Mouse (Mus musculus) embryonic stem cell, embryonic (primary cell): ENCODE measurements around the gene Tex12.

Source experiments
- CTCF ChIA-PET, 4 experiments: fragments of 300-600 bp in 2 of 4; fragments of 350-600 bp in 2 of 4; sonication (Branson Sonifier 250); formaldehyde crosslinking; loops; one replicate each; lab custom pipeline; 2022; ENCODE audit warnings: inconsistent platforms in 2 of 4; lab: Charles Lee
- POLR2A ChIA-PET, 4 experiments: fragments of 300-600 bp in 2 of 4; fragments of 350-600 bp in 2 of 4; sonication (Branson Sonifier 250); formaldehyde crosslinking; loops; one replicate each; lab custom pipeline; 2022; ENCODE audit warnings: antibody characterized with exemption in 4 of 4, inconsistent platforms in 1 of 4; lab: Charles Lee

Tex12 gene

GRCm38 (mm10) chr9:50569599-50570525 is 8.7 kb upstream of the Tex12 start:
- ChIA-PET CTCF (interaction anchor here in 1 of 4 experiments (0.7 kb wide), 1 partner anchor 25 kb away, joined by 3 read pairs; no protein-coding TSS in a partner anchor), POLR2A (interaction anchor here in 2 of 4 experiments (0.9 to 1.1 kb wide), 2 partner anchors 16 to 34 kb away, joined by 3 read pairs; partner anchors contain the start of genes Sdhd (in 1 of the 2) and Timm8b (in 1 of the 2))

- CTCF ChIA-PET, result interaction anchor here in 1 of 4 experiments (0.5 kb wide), 1 partner anchor 65 kb away, joined by 5 read pairs; no protein-coding TSS in a partner anchor
- POLR2A ChIA-PET, result no interaction called here
Measured at GRCm38 (mm10) chr9:50567881-50568280, 6.8 kb upstream of the Tex12 start.

DNA sequence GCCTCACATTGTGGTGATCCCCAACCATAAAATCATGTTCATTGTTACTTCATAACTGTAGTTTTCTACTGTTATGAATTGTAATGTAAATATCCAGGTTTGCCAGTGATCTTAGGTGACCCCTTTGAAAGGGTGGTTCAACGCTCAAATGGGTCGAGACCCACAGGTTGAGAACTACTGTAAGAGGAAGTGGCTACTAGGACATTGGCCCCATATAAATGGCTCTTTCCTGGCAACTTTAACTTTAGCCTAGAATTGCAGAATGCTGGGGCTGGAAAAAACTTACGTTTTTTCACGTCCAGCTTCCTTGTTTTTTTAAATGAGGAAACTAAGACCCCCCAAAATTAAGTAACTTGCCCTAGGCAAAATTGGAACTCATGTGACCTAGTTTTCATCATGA is 6.2 kb upstream of the Tex12 start:
- POLR2A ChIA-PET, result no interaction called here
- CTCF ChIA-PET, result no interaction called here

- CTCF ChIA-PET, result no interaction called here
- POLR2A ChIA-PET, result interaction anchor here in 1 of 4 experiments (0.8 kb wide), 1 partner anchor 38 kb away, joined by 3 read pairs; the partner anchor contains the start of genes Sdhd and Timm8b
Measured at GRCm38 (mm10) chr9:50565940-50566339, 4.8 kb upstream of the Tex12 start.

GRCm38 (mm10) chr9:50565173-50565572 is 4.0 kb upstream of the Tex12 start:
- CTCF ChIA-PET, result no interaction called here
- POLR2A ChIA-PET, result interaction anchor here in 1 of 4 experiments (0.8 kb wide), 1 partner anchor 12 kb away, joined by 3 read pairs; no protein-coding TSS in a partner anchor

GRCm38 (mm10) chr9:50561918-50562360 is 814 bp upstream of the Tex12 start:
- POLR2A ChIA-PET, result no interaction called here
- CTCF ChIA-PET, result no interaction called here

DNA sequence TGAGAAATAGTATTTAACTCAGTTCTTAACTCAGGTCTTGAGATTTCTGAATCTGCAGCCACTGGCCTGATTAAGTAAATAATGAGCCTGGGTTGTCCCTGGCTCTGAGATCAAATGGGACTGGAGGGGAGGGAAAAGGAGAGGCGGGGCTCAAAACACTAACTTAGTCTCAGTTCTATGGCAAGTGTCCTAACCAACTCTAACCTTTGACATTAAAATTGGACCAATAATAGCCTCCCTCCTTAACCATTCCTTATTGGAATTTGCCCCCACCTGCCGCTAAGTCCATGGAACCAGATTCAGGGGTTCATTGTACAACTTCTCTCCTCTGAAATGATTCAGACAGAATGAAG is 6.1 kb downstream of the Tex12 start, which contains the start of gene Bco2:
Gene Bco2 (minus strand): TSS at position 88 of the 353 bp plus-strand sequence.
- POLR2A ChIA-PET, result interaction anchor here in 1 of 4 experiments (1.0 to 1.1 kb wide), 2 partner anchors 17 to 47 kb away, joined by 3 read pairs; no protein-coding TSS in a partner anchor

DNA sequence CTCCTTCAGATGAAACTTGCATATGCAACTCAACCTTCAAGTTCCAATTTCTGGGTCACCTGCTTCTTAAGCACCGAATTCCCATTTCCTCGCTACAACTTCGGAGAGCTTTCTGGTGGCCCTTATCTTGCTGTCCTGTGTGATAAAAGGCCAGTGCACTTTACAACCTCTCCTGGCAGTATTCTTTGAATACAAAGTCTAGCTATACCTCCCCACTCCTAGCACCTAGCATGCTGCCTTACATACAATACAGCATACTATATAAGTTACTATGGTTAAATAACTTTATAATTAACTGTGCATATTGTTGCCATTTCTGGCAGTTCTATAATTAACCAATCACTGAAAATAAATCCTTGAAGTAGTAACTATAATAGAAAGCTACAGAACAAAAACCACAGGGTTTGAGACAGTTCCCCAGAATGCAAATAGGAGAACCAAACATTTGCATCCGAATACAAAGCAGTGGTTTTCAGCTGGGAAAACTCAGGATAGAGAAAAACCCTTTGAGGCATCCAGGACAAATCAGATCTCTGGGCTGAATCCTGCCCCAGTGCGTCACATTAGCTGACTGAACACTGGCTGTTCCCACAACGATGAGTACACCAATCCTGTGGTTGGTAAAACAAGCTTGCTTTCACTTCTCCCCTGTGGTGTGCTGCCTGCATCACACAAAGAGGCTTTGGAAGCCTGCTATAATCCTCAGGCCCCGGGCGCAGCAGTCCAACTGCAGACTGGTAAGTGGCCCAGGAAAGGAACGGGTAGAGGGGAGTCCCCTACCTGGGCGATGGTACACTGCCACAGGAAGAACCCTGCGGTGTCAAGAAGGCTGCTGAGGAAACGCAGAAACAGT is 6.7 kb downstream of the Tex12 start, which contains the start of gene Il18:
Gene Il18 (plus strand): TSS at position 587 of the 853 bp plus-strand sequence.
- ChIA-PET CTCF (interaction anchor here in 3 of 4 experiments (0.7 to 1.8 kb wide), 5 partner anchors 26 to 102 kb away, joined by 3 to 5 read pairs (median 5); partner anchors contain the start of gene Pts (in 3 of the 3)), POLR2A (interaction anchor here in 2 of 4 experiments (0.6 to 1.1 kb wide), 4 partner anchors 10 to 431 kb away, joined by 3 read pairs; no protein-coding TSS in a partner anchor)

More for the DNA sequence above, 6.1 kb downstream of the Tex12 start, which contains the start of gene Bco2:
- CTCF ChIA-PET, result interaction anchor here in 2 of 4 experiments (1.1 to 1.7 kb wide), 3 partner anchors 26 to 103 kb away, joined by 5 read pairs; partner anchors contain the start of gene Pts (in 2 of the 2)

DNA sequence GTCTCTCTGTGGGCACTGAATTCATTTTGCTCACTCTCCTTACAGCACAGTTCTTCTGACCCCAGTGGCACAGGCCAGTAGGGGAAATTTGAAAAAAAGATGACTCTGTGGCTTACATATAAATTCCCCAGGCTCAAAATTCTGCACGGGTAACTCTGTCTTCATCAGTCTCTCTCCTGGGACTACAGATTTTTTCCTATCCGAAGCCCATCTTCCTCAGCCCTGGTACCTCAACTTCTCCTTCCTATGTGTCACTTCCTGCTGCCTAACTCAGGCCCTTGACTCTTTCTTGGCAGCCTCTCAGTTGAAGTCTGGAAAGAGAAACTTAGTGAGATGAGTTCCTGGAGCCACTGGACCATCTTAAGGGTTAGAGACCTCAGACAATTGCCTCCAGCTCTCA is 7.6 kb downstream of the Tex12 start:
- ChIA-PET POLR2A (interaction anchor here in 1 of 4 experiments (0.6 kb wide), 1 partner anchor 432 kb away, joined by 3 read pairs; no protein-coding TSS in a partner anchor), CTCF (interaction anchor here in 3 of 4 experiments (0.5 to 1.8 kb wide), 5 partner anchors 25 to 221 kb away, joined by 3 to 5 read pairs (median 3); partner anchors contain the start of gene Pts (in 1 of the 3))

- POLR2A ChIA-PET, result no interaction called here
- CTCF ChIA-PET, result interaction anchor here in 1 of 4 experiments (0.6 kb wide), 1 partner anchor 476 kb away, joined by 3 read pairs; no protein-coding TSS in a partner anchor
Measured at GRCm38 (mm10) chr9:50552206-50552605, 8.9 kb downstream of the Tex12 start.

DNA sequence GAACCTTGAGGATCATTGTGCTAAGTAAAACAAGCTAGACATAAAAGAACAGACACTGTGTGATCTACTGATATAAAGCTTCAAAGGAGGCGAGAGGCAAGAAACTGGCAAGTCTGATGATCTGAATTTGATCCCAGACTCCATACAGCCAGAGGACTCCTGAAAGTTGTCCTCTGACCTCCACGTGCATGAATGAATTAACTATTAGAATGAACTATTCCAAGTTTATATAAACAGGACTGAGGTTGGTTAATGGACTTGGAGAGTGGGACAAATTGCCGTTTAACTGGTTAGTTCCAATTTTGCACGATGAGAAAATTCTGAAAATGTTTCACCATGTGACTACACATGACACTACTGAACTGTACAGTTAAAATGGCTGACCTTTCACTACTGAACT is 12.2 kb downstream of the Tex12 start:
- POLR2A ChIA-PET, result no interaction called here

DNA sequence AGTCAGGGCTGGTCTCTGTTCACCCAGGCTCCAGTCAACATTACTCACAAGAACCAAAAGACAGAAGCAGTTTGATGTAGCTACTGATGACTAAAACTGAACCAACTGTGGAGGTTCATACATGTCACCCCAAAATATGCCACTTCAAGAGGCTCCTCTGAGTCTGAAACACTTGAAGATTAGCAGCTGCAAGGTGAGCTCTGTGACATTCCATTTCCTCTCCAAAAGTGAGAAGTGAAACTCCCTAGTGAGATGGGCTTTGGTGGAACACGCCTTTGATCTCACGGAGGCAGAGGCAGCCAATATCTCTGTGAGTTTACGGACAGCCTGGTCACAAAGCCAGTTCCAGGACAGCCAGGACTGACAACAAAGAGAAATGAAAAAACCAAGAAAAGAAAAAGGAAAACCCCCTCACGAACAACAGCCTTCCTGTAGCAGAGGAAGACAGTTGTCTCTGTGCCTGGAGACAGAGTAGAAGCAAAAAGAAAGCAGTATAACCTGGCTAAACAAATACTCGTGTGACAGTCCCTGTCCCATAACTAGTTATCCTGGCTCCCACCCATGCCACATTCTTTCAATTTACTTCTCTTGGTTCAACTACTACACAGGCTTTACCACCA is 13.2 kb downstream of the Tex12 start:
- POLR2A ChIA-PET, result no interaction called here
- CTCF ChIA-PET, result no interaction called here

More for the DNA sequence above, 12.2 kb downstream of the Tex12 start:
- CTCF ChIA-PET, result no interaction called here

- ChIA-PET CTCF (no interaction called here), POLR2A (no interaction called here)
Measured at GRCm38 (mm10) chr9:50542401-50542800, 18.7 kb downstream of the Tex12 start.

DNA sequence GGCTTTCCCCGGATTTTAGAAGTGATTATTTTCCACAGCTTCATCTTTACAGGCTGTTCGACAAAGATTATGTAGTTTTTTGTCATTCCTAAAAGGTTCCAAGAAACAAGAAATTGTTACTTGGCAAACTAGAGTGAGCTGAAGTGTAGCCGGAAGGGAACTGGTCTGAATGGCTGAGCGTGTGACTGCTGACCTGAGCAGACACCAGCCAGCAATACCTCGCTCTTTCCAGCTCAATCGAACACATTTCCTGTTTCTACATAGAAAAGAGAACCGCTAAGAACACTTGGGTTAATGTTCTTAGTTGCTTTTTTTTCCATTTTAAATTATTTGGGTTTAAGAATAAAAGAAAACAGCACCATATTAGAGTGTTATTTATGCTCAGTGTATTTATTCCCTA is 21.0 kb downstream of the Tex12 start:
- POLR2A ChIA-PET, result interaction anchor here in 1 of 4 experiments (1.2 kb wide), 1 partner anchor 90 kb away, joined by 3 read pairs; no protein-coding TSS in a partner anchor
- CTCF ChIA-PET, result interaction anchor here in 1 of 4 experiments (1.6 kb wide), 1 partner anchor 12 kb away, joined by 5 read pairs; the partner anchor contains the start of gene Pts

DNA sequence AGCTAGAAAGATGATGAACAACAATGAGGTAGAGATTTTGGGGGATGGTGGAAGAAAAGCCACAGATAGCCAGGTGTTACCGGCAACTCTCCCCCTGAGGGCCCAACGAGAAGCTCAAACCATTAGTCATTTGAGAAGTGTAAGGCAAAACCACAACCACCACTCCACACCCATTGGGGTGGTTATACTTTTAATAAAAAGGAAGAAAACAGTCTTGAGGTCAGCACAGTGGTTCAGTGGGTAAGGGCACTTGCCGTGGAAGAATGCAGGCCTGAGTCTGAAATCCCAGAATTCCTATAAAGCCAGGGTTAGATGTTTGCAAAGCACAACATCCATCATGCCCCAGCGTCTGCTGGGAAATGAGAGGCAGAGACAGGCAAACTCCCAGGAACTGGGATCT is 23.8 kb downstream of the Tex12 start:
- CTCF ChIA-PET, result interaction anchor here in 2 of 4 experiments (0.8 to 2.2 kb wide), 3 partner anchors 9 to 86 kb away, joined by 3 to 6 read pairs (median 4); partner anchors contain the start of gene Pts (in 1 of the 2)
- POLR2A ChIA-PET, result interaction anchor here in 2 of 4 experiments (0.6 kb wide), 2 partner anchors 100 to 295 kb away, joined by 3 to 5 read pairs; no protein-coding TSS in a partner anchor

DNA sequence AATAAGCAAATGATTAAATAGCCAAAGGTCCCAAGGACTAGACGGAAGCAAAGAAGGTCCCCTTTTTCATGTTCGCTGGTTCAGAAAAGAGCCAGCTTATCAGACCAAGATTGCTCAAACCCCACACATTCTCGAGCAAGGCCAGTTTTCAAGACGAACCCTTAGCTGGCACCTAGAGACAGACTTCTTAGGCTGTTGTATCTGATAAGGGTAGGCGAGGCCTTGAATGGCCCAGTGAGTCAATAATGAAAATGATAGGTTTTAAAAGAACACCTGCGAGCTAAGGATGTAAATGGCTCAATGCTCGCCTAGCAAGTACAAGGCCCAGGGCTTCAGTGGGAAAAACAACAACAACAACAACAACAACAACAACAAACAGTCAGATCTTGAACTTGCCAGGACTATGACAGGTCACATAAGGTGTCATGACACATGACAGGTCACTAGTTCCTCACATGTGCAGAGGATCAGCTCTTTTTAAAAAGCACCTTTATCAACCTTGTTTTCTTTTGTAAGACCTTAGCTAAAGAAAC is 24.5 kb downstream of the Tex12 start:
- CTCF ChIA-PET, result interaction anchor here in 2 of 4 experiments (0.8 to 2.2 kb wide), 3 partner anchors 8 to 85 kb away, joined by 3 to 6 read pairs (median 4); partner anchors contain the start of gene Pts (in 1 of the 2)

GRCm38 (mm10) chr9:50535930-50536329 is 25.2 kb downstream of the Tex12 start:
- ChIA-PET CTCF (no interaction called here), POLR2A (no interaction called here)

More for the DNA sequence above, 24.5 kb downstream of the Tex12 start:
- POLR2A ChIA-PET, result no interaction called here
